Mouse (Mus musculus): Measurements from ENCODE around the gene Prnd.

Prnd gene

GRCm38 (mm10) chr2:131982546-131983196 lies 32.0 kb downstream of the Prnd start:
- DNase-seq (ENCODE audit: low spot score in 2 of 2), result peak in 1 of 2 experiments; percentile 61

GRCm38 (mm10) chr2:131987950-131988349 lies 37.3 kb downstream of the Prnd start:
- no peak for DNase-seq (ENCODE audit: low spot score in 2 of 2)

- DNase-seq (ENCODE audit: low spot score in 2 of 2), result peak in 1 of 2 experiments; percentile 35
Observed at GRCm38 (mm10) chr2:131988550-131988949, 37.9 kb downstream of the Prnd start.

GRCm38 (mm10) chr2:131992487-131992886 lies 41.8 kb downstream of the Prnd start:
- no peak for DNase-seq (ENCODE audit: low spot score in 2 of 2)

GRCm38 (mm10) chr2:131993151-131993550 lies 42.5 kb downstream of the Prnd start:
- DNase-seq (ENCODE audit: low spot score in 2 of 2), result no peak

GRCm38 (mm10) chr2:131993563-131994088 lies 43.0 kb downstream of the Prnd start:
- no peak for DNase-seq (ENCODE audit: low spot score in 2 of 2)

- no peak for DNase-seq (ENCODE audit: low spot score in 2 of 2)
Observed at GRCm38 (mm10) chr2:131994971-131995370, 44.3 kb downstream of the Prnd start.

- no peak for DNase-seq (ENCODE audit: low spot score in 2 of 2)
Observed at GRCm38 (mm10) chr2:131995742-131996141, 45.1 kb downstream of the Prnd start.

- DNase-seq (ENCODE audit: low spot score in 2 of 2), result no peak
Observed at GRCm38 (mm10) chr2:131996369-131996768, 45.7 kb downstream of the Prnd start.

- no peak for DNase-seq (ENCODE audit: low spot score in 2 of 2)
Observed at GRCm38 (mm10) chr2:131997356-131997755, 46.7 kb downstream of the Prnd start.

GRCm38 (mm10) chr2:132001696-132002334 lies 51.2 kb downstream of the Prnd start:
- DNase-seq (ENCODE audit: low spot score in 2 of 2), result no peak

GRCm38 (mm10) chr2:132003916-132004315 lies 53.3 kb downstream of the Prnd start:
- DNase-seq (ENCODE audit: low spot score in 2 of 2), result no peak

- no peak for DNase-seq (ENCODE audit: low spot score in 2 of 2)
Observed at GRCm38 (mm10) chr2:132004495-132005136, 54.0 kb downstream of the Prnd start.

GRCm38 (mm10) chr2:132005445-132005844 lies 54.8 kb downstream of the Prnd start:
- DNase-seq (ENCODE audit: low spot score in 2 of 2), result no peak

All from urinary bladder, postnatal 4 days (tissue).